Mouse (Mus musculus) hindbrain, postnatal 0 days (tissue): ENCODE measurements at regions not wholly inside any gene's neighbourhood (a gene's known extent, or its start where the extent isn't known, plus 50 kb on each side); places are given as distances from the start of the nearest gene placed in this dataset.

ENCODE experiments used
- ATAC-seq: fragments of 200-750 bp; cut with Nextera tagmentation; 2 replicates; pipeline ENCODE4 v1.8.0; 2017; ENCODE audit warnings: mild to moderate bottlenecking, moderate TSS enrichment, moderate library complexity
- DNase-seq: peaks from one replicate; pipeline ENCODE4 v3.0.0-alpha.2; 2015; ENCODE audit warnings: low spot score
- H3K27ac ChIP-seq: fragments of 300-500 bp; sonication (generic); 2 replicates; pipeline ENCODE4 v1.5.1; 2014; ENCODE audit warnings: mild to moderate bottlenecking
- H3K27me3 ChIP-seq: fragments of 300-500 bp; sonication (generic); 2 replicates; pipeline ENCODE4 v1.6.1; 2014; ENCODE audit warnings: low read length, mixed read lengths; ENCODE audit not compliant: insufficient read depth
- H3K36me3 ChIP-seq: fragments of 300-500 bp; sonication (generic); 2 replicates; pipeline ENCODE4 v1.6.1; 2014; ENCODE audit warnings: low read length, mixed read lengths; ENCODE audit not compliant: insufficient read depth
- H3K4me1 ChIP-seq: fragments of 300-500 bp; sonication (generic); 2 replicates; pipeline ENCODE4 v1.6.1; 2014; ENCODE audit warnings: antibody characterized with exemption, low read length, mixed read lengths; ENCODE audit not compliant: insufficient read depth
- H3K4me2 ChIP-seq: fragments of 300-500 bp; sonication (generic); 2 replicates; pipeline ENCODE4 v1.6.1; 2014; ENCODE audit warnings: low read depth, mild to moderate bottlenecking, low read length, moderate library complexity, mixed read lengths
- H3K4me3 ChIP-seq: fragments of 300-500 bp; sonication (generic); 2 replicates; pipeline ENCODE4 v1.5.1; 2014; ENCODE audit warnings: low read length
- H3K9ac ChIP-seq: fragments of 300-500 bp; sonication (generic); replicated peaks from 2 replicates; pipeline ENCODE4 v1.6.1; 2014; ENCODE audit warnings: mild to moderate bottlenecking, low read length, moderate library complexity, mixed read lengths
- H3K9me3 ChIP-seq: fragments of 300-500 bp; sonication (generic); 2 replicates; pipeline ENCODE4 v1.6.1; 2016; ENCODE audit warnings: low read length, mixed read lengths
- CTCF ChIP-seq: IDR thresholded peaks from 2 replicates; pipeline ENCODE4 v1.5.1; 2016; ENCODE audit warnings: antibody characterized with exemption, control low read depth, low read depth
- WGBS: fragments of 180-500 bp; shearing (Covaris S2); extraction: QIAGEN DNeasy Blood & Tissue Kit; methylation state at CpG from one replicate; pipeline ENCODE4 v1.1.7; 2014; 5-methylcytosine and 5-hydroxymethylcytosine counted together

- H3K4me1 ChIP-seq, result no peaks in the 10 kb centered on the region
- no peaks in the 10 kb centered on the region for H3K27me3 ChIP-seq
- WGBS, result 82% methylated on average over 10 of the region's 10 CpGs
- no peaks in the 10 kb centered on the region for H3K9me3 ChIP-seq
- H3K27ac ChIP-seq, result no peak overlapping the region
- H3K9ac ChIP-seq, result no peak overlapping the region
- TF ChIP-seq CTCF, result no peak
- ATAC-seq (no peak), DNase-seq (no peak)
- no peak overlapping the region for H3K4me2 ChIP-seq
- H3K36me3 ChIP-seq, result no peaks in the 10 kb centered on the region
- H3K4me3 ChIP-seq, result no peak overlapping the region
These were observed 630.8 kb downstream of the Lmo4 start for GRCm38 (mm10) chr3:143574035-143574864.

- Histone ChIP-seq H3K4me3 (no peak overlapping the region), H3K27me3 (no peaks in the 10 kb centered on the region), H3K4me1 (no peaks in the 10 kb centered on the region), H3K36me3 (no peaks in the 10 kb centered on the region), H3K4me2 (no peak overlapping the region), H3K27ac (no peak overlapping the region), H3K9ac (no peak overlapping the region), H3K9me3 (no peaks in the 10 kb centered on the region)
- 45% methylated on average over 6 of the region's 6 CpGs for WGBS
- ATAC-seq (no peak), DNase-seq (no peak)
- TF ChIP-seq CTCF, result no peak
These were observed 635.1 kb downstream of the Lmo4 start for GRCm38 (mm10) chr3:143569930-143570329.

- ATAC-seq (no peak), DNase-seq (no peak)
- Histone ChIP-seq H3K4me1 (no peaks in the 10 kb centered on the region), H3K27me3 (no peaks in the 10 kb centered on the region), H3K4me3 (no peak overlapping the region), H3K4me2 (no peak overlapping the region), H3K36me3 (no peaks in the 10 kb centered on the region), H3K27ac (no peak overlapping the region), H3K9ac (no peak overlapping the region), H3K9me3 (no peaks in the 10 kb centered on the region)
- 89% methylated on average over 4 of the region's 4 CpGs for WGBS
- TF ChIP-seq CTCF, result no peak
These were observed 640.0 kb downstream of the Lmo4 start for GRCm38 (mm10) chr3:143565067-143565466.

- H3K4me2 ChIP-seq, result no peak overlapping the region
- H3K27me3 ChIP-seq, result no peaks in the 10 kb centered on the region
- no peak overlapping the region for H3K27ac ChIP-seq
- no peaks in the 10 kb centered on the region for H3K36me3 ChIP-seq
- no peak for TF ChIP-seq CTCF
- no peak overlapping the region for H3K4me3 ChIP-seq
- DNase-seq, result no peak
- no peaks in the 10 kb centered on the region for H3K9me3 ChIP-seq
- no peak overlapping the region for H3K9ac ChIP-seq
- WGBS, result 55% methylated on average over 3 of the region's 3 CpGs
- H3K4me1 ChIP-seq, result no peaks in the 10 kb centered on the region
- ATAC-seq, result no peak
These were observed 661.0 kb upstream of the Pkn2 start for GRCm38 (mm10) chr3:143542811-143543210.

- Histone ChIP-seq H3K27ac (no peak overlapping the region), H3K9me3 (no peaks in the 10 kb centered on the region), H3K36me3 (no peaks in the 10 kb centered on the region), H3K4me3 (no peak overlapping the region), H3K4me1 (no peaks in the 10 kb centered on the region), H3K27me3 (no peaks in the 10 kb centered on the region), H3K9ac (no peak overlapping the region), H3K4me2 (no peak overlapping the region)
- WGBS, result 66% methylated on average over 4 of the region's 4 CpGs
- DNase-seq (no peak), ATAC-seq (no peak)
- no peak for TF ChIP-seq CTCF
These were observed 646.2 kb upstream of the Pkn2 start for GRCm38 (mm10) chr3:143527982-143528381.

GRCm38 (mm10) chr3:143527274-143527673 is 645.5 kb upstream of the Pkn2 start:
- Histone ChIP-seq H3K9ac (no peak overlapping the region), H3K4me3 (no peak overlapping the region), H3K4me1 (no peaks in the 10 kb centered on the region), H3K9me3 (no peaks in the 10 kb centered on the region), H3K36me3 (no peaks in the 10 kb centered on the region), H3K4me2 (no peak overlapping the region), H3K27me3 (no peaks in the 10 kb centered on the region), H3K27ac (no peak overlapping the region)
- no peak for DNase-seq
- no peak for TF ChIP-seq CTCF
- ATAC-seq, result no peak

GRCm38 (mm10) chr3:143512517-143513249 is 630.9 kb upstream of the Pkn2 start:
- no peak overlapping the region for H3K4me3 ChIP-seq
- TF ChIP-seq CTCF, result no peak
- ATAC-seq (no peak), DNase-seq (no peak)
- H3K4me2 ChIP-seq, result no peak overlapping the region
- no peaks in the 10 kb centered on the region for H3K9me3 ChIP-seq
- 46% methylated on average over 6 of the region's 6 CpGs for WGBS
- H3K4me1 ChIP-seq, result no peaks in the 10 kb centered on the region
- no peaks in the 10 kb centered on the region for H3K27me3 ChIP-seq
- H3K36me3 ChIP-seq, result no peaks in the 10 kb centered on the region
- no peak overlapping the region for H3K27ac ChIP-seq
- H3K9ac ChIP-seq, result no peak overlapping the region
